In the genomic region with DNA sequence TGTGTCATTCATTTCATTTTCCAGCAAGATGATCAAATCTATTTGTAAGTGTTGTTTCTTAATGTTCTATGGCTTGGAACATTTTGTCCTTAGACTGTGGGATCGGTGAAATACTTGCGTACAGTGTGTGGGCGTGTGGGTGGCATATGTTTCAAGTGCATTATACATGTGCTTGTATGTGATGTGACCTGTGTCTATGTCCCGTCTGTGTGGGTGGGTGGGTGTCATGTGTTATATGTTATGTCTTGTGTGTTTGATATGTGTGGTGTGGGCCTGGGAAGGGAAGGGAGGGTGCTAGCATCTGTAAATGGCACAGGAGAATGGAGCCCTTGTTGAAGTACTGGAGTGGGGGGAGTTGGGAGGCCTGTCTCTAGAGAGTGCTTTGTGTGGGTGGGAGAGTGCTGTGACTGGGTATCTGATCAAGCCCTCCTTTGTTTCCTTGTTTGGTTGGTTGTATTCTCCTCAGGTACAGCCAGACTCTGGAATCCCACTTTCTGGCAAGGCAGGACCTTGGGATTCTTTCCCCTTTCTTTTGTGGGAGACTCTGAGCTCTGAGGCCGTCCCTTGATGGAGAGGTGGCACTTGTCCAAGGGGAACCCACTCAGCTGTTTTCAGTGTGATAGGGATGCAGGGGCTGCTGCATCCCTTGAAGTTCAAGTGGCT, we compare ENCODE assay signal across 13 mouse cellular contexts. TPM values are rescaled to one million over a fixed set of nuclear protein-coding genes. Genes with fewer than 3 reads are reported as not detected.
DNase-seq lines count a peak whose midpoint lies in the region; ATAC-seq and TF ChIP-seq lines count a peak whose summit lies in the region.
"Had no signal": no experiment of that assay in that cellular context is flagged by ENCODE, and none has a peak within 500 bp of the region (broad histone marks: within the 10 kb centered on the region; RNA-seq: fewer than 3 reads in every experiment).

No protein-coding gene starts in this region.

- H3K4me2 ChIP-seq in forebrain, postnatal 0 days (ENCODE audit: low read depth), result no peak overlapping the region
- no peak overlapping the region for H3K4me2 ChIP-seq in heart, embryonic 11.5 days
- H3K4me2 ChIP-seq: limb, embryonic 13.5 days; lung, embryonic 15.5 days; stomach, embryonic 15.5 days had no signal

- peak; percentile 71 for ATAC-seq in forebrain, postnatal 0 days
- no peak for ATAC-seq in heart, embryonic 11.5 days (replicated peaks; ENCODE audit: insufficient number of reproducible peaks, low FRiP score, low TSS enrichment)

- peak overlapping the region; percentile 23; the same call in 1 of the 2 replicates for H3K27ac ChIP-seq in forebrain, postnatal 0 days (ENCODE audit: low read depth, low read length)
- no peak overlapping the region for H3K27ac ChIP-seq in heart, embryonic 11.5 days (ENCODE audit: low read depth, low read length)
- H3K27ac ChIP-seq: heart, adult 2 months; kidney, postnatal 0 days; limb, embryonic 13.5 days; lung, embryonic 15.5 days; stomach, embryonic 15.5 days had no signal

- H3K27me3 ChIP-seq in forebrain, postnatal 0 days (ENCODE audit: insufficient read depth, low read length), result no peaks in the 10 kb centered on the region
- no peaks in the 10 kb centered on the region; the same call in 1 of the 2 replicates for H3K27me3 ChIP-seq in heart, embryonic 11.5 days (ENCODE audit: control insufficient read depth, insufficient read depth, low read length)
- H3K27me3 ChIP-seq: lung, embryonic 15.5 days; stomach, embryonic 15.5 days had no signal

- H3K4me1 ChIP-seq in forebrain, postnatal 0 days (ENCODE audit: insufficient read depth), result no peaks in the 10 kb centered on the region
- H3K4me1 ChIP-seq in heart, embryonic 11.5 days (ENCODE audit: control insufficient read depth, insufficient read depth, low read length), result no peaks in the 10 kb centered on the region

- H3K9ac ChIP-seq in forebrain, postnatal 0 days, result no peak overlapping the region
- H3K9ac ChIP-seq in heart, embryonic 11.5 days (ENCODE audit: low read depth, low read length), result no peak overlapping the region
- H3K9ac ChIP-seq: limb, embryonic 13.5 days; lung, embryonic 15.5 days; stomach, embryonic 15.5 days had no signal

- no peaks in the 10 kb centered on the region for H3K9me3 ChIP-seq in forebrain, postnatal 0 days (ENCODE audit: low read length)
- no peaks in the 10 kb centered on the region for H3K9me3 ChIP-seq in heart, embryonic 11.5 days (replicated peaks; ENCODE audit: control insufficient read depth, low read length)
- H3K9me3 ChIP-seq: limb, embryonic 13.5 days; lung, embryonic 15.5 days; stomach, embryonic 15.5 days had no signal

- TF ChIP-seq CTCF in forebrain, postnatal 0 days (IDR thresholded peaks at IDR 0.05; ENCODE audit: low read depth), result no peak

- no peaks in the 10 kb centered on the region for H3K36me3 ChIP-seq in forebrain, postnatal 0 days (ENCODE audit: insufficient read depth)
- H3K36me3 ChIP-seq in heart, embryonic 11.5 days (ENCODE audit: control insufficient read depth, insufficient read depth, low read length), result no peaks in the 10 kb centered on the region
- H3K36me3 ChIP-seq: limb, embryonic 13.5 days; lung, embryonic 15.5 days; stomach, embryonic 15.5 days had no signal

- H3K4me3 ChIP-seq in forebrain, postnatal 0 days (ENCODE audit: low read depth, low read length), result no peak overlapping the region
- H3K4me3 ChIP-seq in heart, embryonic 11.5 days (ENCODE audit: low read depth, low read length), result no peak overlapping the region
- H3K4me3 ChIP-seq: heart, adult 2 months; limb, embryonic 13.5 days; lung, embryonic 15.5 days; stomach, embryonic 15.5 days had no signal

- peak; percentile 44 to 56 for DNase-seq in right cerebral cortex, postnatal 10 days (ENCODE audit: low spot score in 2 of 2)
- DNase-seq in right cerebral cortex, postnatal 25 days, result no peak
- DNase-seq in forebrain, postnatal 0 days, result peak; percentile 28
- DNase-seq in layer of hippocampus, adult 9-11 months, result peak; percentile 80
- no peak for DNase-seq in urinary bladder, postnatal 14 days (ENCODE audit: low spot score)
- no peak for DNase-seq in ovary, adult 18-20 months (ENCODE audit: low spot score)
- DNase-seq: heart, adult 2 months had no signal

- 58% methylated on average over 5 of the region's 5 CpGs for WGBS in forebrain, postnatal 0 days
- WGBS in heart, embryonic 11.5 days (ENCODE audit: insufficient replicate concordance), result 76% methylated on average over 5 of the region's 5 CpGs

RNA-seq across cellular contexts. Expression of gene Galnt16, which starts 9.8 kb away (rescaled TPM):
- total RNA-seq in forebrain, postnatal 0 days (2014; rRNA removed), result 44.1 and 65.1 TPM in 2 replicates
- 19.3 and 28.2 TPM in 2 replicates for polyA plus RNA-seq in forebrain, postnatal 0 days (2015; fragmentation: Nextera tagmentation; extraction: Ambion mirVana)
- 1.0 and 1.3 TPM in 2 replicates for polyA plus RNA-seq in heart, embryonic 11.5 days (2014; fragmentation: Nextera tagmentation; extraction: Ambion mirVana)
- total RNA-seq: hematopoietic stem cell, adult 5-6 weeks had no signal

Comparison
In these comparisons a context has a peak if more than half of its experiments do, and no peak if none do; other contexts are left out.
1. DNase-seq: peak in right cerebral cortex, postnatal 10 days (2 of 2), forebrain, postnatal 0 days (single experiment) and layer of hippocampus, adult 9-11 months (single experiment); none in right cerebral cortex, postnatal 25 days (single experiment), urinary bladder, postnatal 14 days (single experiment) and ovary, adult 18-20 months (single experiment).